Mouse (Mus musculus): ENCODE measurements around the gene Tmem9.

DNA sequence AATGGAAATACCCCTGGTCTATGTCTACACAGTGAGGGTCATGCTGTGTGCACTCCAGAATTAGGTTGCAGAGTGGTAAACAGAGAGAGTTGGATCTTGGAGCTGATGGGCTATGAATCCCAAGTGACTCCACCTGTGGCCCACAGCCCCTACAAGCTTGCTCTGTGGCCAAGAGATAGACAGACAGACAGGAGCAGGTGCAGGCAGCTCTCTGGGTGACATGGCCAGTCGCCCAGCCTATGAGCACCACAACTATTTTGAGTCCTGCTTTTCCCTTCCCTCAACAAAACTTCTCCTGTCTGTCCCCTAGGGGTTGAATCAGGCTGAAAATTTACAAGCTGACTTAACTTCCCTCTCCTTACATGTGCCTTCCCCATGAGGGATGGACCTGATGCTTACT is 58.7 kb downstream of the Tmem9 start:
- TF ChIP-seq CTCF (IDR thresholded peaks at IDR 0.05) (no peak), POLR2A (IDR thresholded peaks at IDR 0.05; ENCODE audit: insufficient read depth, low read depth, low read length) (no peak)

Data from heart, adult 2 months (tissue).